Mouse (Mus musculus): ENCODE measurements at regions not wholly inside any gene's neighbourhood (a gene's known extent, or its start where the extent isn't known, plus 50 kb on each side); places are given as distances from the start of the nearest gene placed in this dataset.

DNA sequence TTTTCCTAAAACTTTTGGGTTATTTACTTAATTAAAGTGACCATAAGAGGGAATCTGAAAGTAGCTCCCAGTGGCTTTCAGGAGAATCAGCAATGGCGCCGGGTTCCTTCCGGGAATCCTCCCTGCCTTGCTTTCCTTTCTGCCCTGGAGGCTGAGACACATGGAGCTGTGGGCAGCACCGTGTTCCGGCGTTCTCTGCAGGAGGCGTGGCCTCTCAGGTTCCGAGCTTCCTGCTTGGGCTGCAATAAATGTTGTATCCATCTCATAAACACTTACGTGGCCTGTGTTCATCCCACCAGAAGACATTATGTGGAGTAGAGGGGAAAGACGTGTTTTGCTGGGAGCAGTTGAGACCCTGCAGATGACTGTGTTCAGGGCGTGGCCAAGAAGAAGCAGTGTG is 483.3 kb upstream of the Adam5 start:
- no peak for TF ChIP-seq CTCF (IDR thresholded peaks at IDR 0.05; ENCODE audit: borderline replicate concordance, insufficient read depth, low read length)
- TF ChIP-seq POLR2A (IDR thresholded peaks at IDR 0.05; ENCODE audit: low read depth, low read length) = no peak

Data from embryonic fibroblast, embryonic 13.5 days (primary cell).